13 mouse cellular contexts compared by ENCODE assay signal in genomic region chr9:102868451-102868850, GRCm38 (mm10).
"Had no signal": no experiment of that assay in that cellular context is flagged by ENCODE, and none has a peak within 500 bp of the region (broad histone marks: within the 10 kb centered on the region; RNA-seq: fewer than 3 reads in every experiment).

No protein-coding gene starts in this region.

- DNase-seq: lung, adult 18-20 months; lung, embryonic 14.5 days; lung, postnatal 10 days; lung, postnatal 4 days; midbrain, embryonic 14.5 days; retina, postnatal 1 day; right cerebral cortex, adult 18-20 months; right cerebral cortex, postnatal 25 days; right cerebral cortex, postnatal 4 days; spleen, adult 18-20 months; thymus, adult 18-20 months; thymus, postnatal 14 days; thymus, postnatal 4 days had no signal
